Mouse (Mus musculus) inflammation-experienced regulatory T-cells, adult 6 months (primary cell): ENCODE results near the gene Ntn4. TPM values are rescaled to one million over a fixed set of nuclear protein-coding genes. Genes with fewer than 3 reads are reported as not detected.

Experiments
- ATAC-seq: one replicate; pipeline ENCODE4 v1.8.0; 2017
- polyA plus RNA-seq, 3 experiments: library from polyadenylated mRNA; unstranded; fragments of 100-300 nt; shearing (Covaris generic); gene quantifications; one replicate each; pipeline ENCODE4 v1.2.1; 2017

Gene Ntn4
- polyA plus RNA-seq, result 1 to 10 TPM in 1 of 3 experiments, under 1 TPM in 1, not detected in 1; 0.15 to 2.1 TPM

- ATAC-seq, result no peak
Observed at GRCm38 (mm10) chr10:93640521-93640952, at the start of gene Ntn4. Gene Ntn4 (plus strand): TSS chr10:93640681.

GRCm38 (mm10) chr10:93592456-93592855, 48.0 kb upstream of the Ntn4 start:
- no peak for ATAC-seq

GRCm38 (mm10) chr10:93594022-93594482, 46.4 kb upstream of the Ntn4 start:
- peak; percentile 78 for ATAC-seq

GRCm38 (mm10) chr10:93595831-93596230, 44.6 kb upstream of the Ntn4 start:
- no peak for ATAC-seq

GRCm38 (mm10) chr10:93596641-93597040, 43.8 kb upstream of the Ntn4 start:
- ATAC-seq, result no peak

- ATAC-seq, result no peak
Observed at GRCm38 (mm10) chr10:93602309-93602708, 38.2 kb upstream of the Ntn4 start.

- no peak for ATAC-seq
Observed at GRCm38 (mm10) chr10:93603256-93603655, 37.2 kb upstream of the Ntn4 start.

GRCm38 (mm10) chr10:93606326-93606725, 34.2 kb upstream of the Ntn4 start:
- ATAC-seq, result no peak

GRCm38 (mm10) chr10:93608051-93608450, 32.4 kb upstream of the Ntn4 start:
- no peak for ATAC-seq

- no peak for ATAC-seq
Observed at GRCm38 (mm10) chr10:93609236-93609635, 31.2 kb upstream of the Ntn4 start.

- no peak for ATAC-seq
Observed at GRCm38 (mm10) chr10:93610896-93611295, 29.6 kb upstream of the Ntn4 start.

GRCm38 (mm10) chr10:93611419-93612007, 29.0 kb upstream of the Ntn4 start:
- ATAC-seq, result peak; percentile 73

GRCm38 (mm10) chr10:93614850-93615249, 25.6 kb upstream of the Ntn4 start:
- peak; percentile 60 for ATAC-seq

- ATAC-seq, result no peak
Observed at GRCm38 (mm10) chr10:93620438-93621179, 19.9 kb upstream of the Ntn4 start.

- ATAC-seq, result no peak
Observed at GRCm38 (mm10) chr10:93623725-93624124, 16.8 kb upstream of the Ntn4 start.

GRCm38 (mm10) chr10:93624151-93624550, 16.3 kb upstream of the Ntn4 start:
- no peak for ATAC-seq

- no peak for ATAC-seq
Observed at GRCm38 (mm10) chr10:93630310-93630709, 10.2 kb upstream of the Ntn4 start.

- no peak for ATAC-seq
Observed at GRCm38 (mm10) chr10:93632086-93632485, 8.4 kb upstream of the Ntn4 start.

- ATAC-seq, result no peak
Observed at GRCm38 (mm10) chr10:93633563-93633962, 6.9 kb upstream of the Ntn4 start.

- ATAC-seq, result no peak
Observed at GRCm38 (mm10) chr10:93633971-93634370, 6.5 kb upstream of the Ntn4 start.

- no peak for ATAC-seq
Observed at GRCm38 (mm10) chr10:93635941-93636340, 4.5 kb upstream of the Ntn4 start.

GRCm38 (mm10) chr10:93640953-93641820, 706 bp downstream of the Ntn4 start:
- ATAC-seq, result peak; percentile 41
